Mouse (Mus musculus) erythroid progenitor cell, adult 5-6 weeks (primary cell): ENCODE data around the gene Ric8b. TPM values are rescaled to one million over a fixed set of nuclear protein-coding genes. Genes with fewer than 3 reads are reported as not detected.

Source experiments
- ATAC-seq: replicated peaks from 2 replicates; pipeline ENCODE4 v1.8.0; 2016; ENCODE audit warnings: moderate number of reproducible peaks, mild to moderate bottlenecking, moderate TSS enrichment, inconsistent platforms; ENCODE audit not compliant: poor library complexity, low FRiP score, severe bottlenecking
- total RNA-seq, 2 experiments: library from RNA; stranded (forward) in 1 of 2; stranded (reverse) in 1 of 2; fragments of 150-400 nt in 1 of 2; fragments of 186-747, 209-891 nt in 1 of 2; gene quantifications; 2 replicates each; pipeline versions ENCODE4 v1.2.3 to v1.2.4; 2015 to 2017; ENCODE audit warnings: low replicate concordance in 2 of 2

Gene Ric8b
- total RNA-seq, 2 experiments from 2014 or later, result 6.8 to 8.4 TPM

GRCm38 (mm10) chr10:85044732-85045720 is 127.6 kb downstream of the Ric8b start:
- no peak for ATAC-seq

GRCm38 (mm10) chr10:85046585-85046984 is 129.2 kb downstream of the Ric8b start:
- no peak for ATAC-seq

DNA sequence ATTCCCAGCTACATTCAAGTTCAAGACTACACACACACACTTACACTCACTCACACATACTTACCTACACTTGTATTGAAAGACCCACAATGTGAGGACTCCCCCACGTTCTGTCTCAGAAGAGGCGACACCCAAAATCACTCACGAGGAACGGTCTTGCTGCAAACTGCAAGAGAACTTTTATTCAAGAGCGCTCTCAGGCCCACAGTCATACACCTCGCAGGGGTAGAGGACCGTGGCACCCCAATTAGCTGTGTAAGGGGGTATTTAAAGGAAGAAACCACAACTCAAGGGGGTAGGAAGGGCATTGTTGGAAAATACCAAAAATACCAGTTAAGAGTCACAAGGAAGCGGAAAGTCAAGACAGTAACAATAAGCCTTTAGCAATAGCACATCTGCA is 130.6 kb downstream of the Ric8b start:
- no peak for ATAC-seq

- ATAC-seq, result no peak
Observed at GRCm38 (mm10) chr10:85050668-85051208, 133.3 kb downstream of the Ric8b start.

DNA sequence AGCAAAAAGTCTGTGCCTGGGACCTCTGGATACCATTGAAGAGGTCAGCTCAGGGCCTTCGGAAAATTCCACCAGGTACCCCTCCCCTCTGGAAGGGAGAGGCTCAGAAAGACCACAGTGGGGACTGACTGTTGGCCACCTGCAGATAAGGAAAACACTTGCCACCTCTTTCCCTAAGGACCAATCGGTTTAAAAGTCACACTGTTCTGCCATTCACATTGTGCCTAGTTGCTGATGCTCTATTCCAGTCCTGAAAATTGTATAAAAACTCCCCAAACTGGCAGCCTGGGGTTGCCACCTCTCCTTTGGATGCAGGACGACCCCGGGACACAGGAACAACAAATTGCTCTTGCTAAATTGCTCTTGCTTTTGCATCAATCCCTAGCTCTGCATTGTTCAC is 135.0 kb downstream of the Ric8b start:
- ATAC-seq, result no peak

- no peak for ATAC-seq
Observed at GRCm38 (mm10) chr10:85054876-85055275, 137.5 kb downstream of the Ric8b start.

Other genes starting within 250 kb of the Ric8b start
- gene Rfx4, start 161.6 kb upstream of the Ric8b start, total RNA-seq (2015; ENCODE audit: low replicate concordance), result not detected in 2 replicates
- gene Rfx4, start 161.6 kb upstream of the Ric8b start, total RNA-seq (2017; ENCODE audit: low replicate concordance), result not detected in 2 replicates
- gene Fhl4, start 184.9 kb downstream of the Ric8b start, total RNA-seq (2015; ENCODE audit: low replicate concordance), result not detected in 2 replicates
- not detected in 2 replicates for gene Fhl4, start 184.9 kb downstream of the Ric8b start, total RNA-seq (2017; ENCODE audit: low replicate concordance)
- gene Tmem263, start 185.0 kb downstream of the Ric8b start, total RNA-seq (2015; ENCODE audit: low replicate concordance), result 10.1 and 11.7 TPM in 2 replicates
- 4.4 and 12.6 TPM in 2 replicates for gene Tmem263, start 185.0 kb downstream of the Ric8b start, total RNA-seq (2017; ENCODE audit: low replicate concordance)
- gene Mterf2, start 210.4 kb downstream of the Ric8b start, total RNA-seq (2015; ENCODE audit: low replicate concordance), result 11.2 TPM in 1 of 2 replicates, not detected in the other
- 4.2 TPM in 1 of 2 replicates, not detected in the other for gene Mterf2, start 210.4 kb downstream of the Ric8b start, total RNA-seq (2017; ENCODE audit: low replicate concordance)